Mouse (Mus musculus) CH12.LX (cell line): ENCODE measurements around the gene March7. TPM values are rescaled to one million over a fixed set of nuclear protein-coding genes. Genes with fewer than 3 reads are reported as not detected.

Experiments
- DNase-seq: peaks from one replicate; pipeline ENCODE4 v3.0.0-alpha.2; 2013; ENCODE audit errors: extremely low read depth
- H3K27ac ChIP-seq: 2 replicates; pipeline ENCODE4 v1.5.1; 2012; ENCODE audit warnings: low read depth, mild to moderate bottlenecking, control low read depth, moderate library complexity; ENCODE audit not compliant: insufficient read depth
- H3K27me3 ChIP-seq: replicated peaks from 2 replicates; pipeline ENCODE3; 2012; ENCODE audit warnings: inconsistent platforms
- H3K36me3 ChIP-seq, 2 experiments: replicated peaks in 1 of 2; 2 replicates each; pipeline versions ENCODE3 to v1.6.1; 2012; ENCODE audit warnings: inconsistent platforms in 1 of 2, low read length in 1 of 2, mild to moderate bottlenecking in 1 of 2, mixed read lengths in 1 of 2, moderate library complexity in 1 of 2; ENCODE audit not compliant: control insufficient read depth in 1 of 2, insufficient read depth in 1 of 2
- H3K4me1 ChIP-seq, 2 experiments: 2 replicates each; pipeline ENCODE4 v1.6.1; 2012; ENCODE audit warnings: inconsistent platforms in 1 of 2, moderate library complexity in 1 of 2; ENCODE audit not compliant: insufficient read depth in 2 of 2, control insufficient read depth in 1 of 2
- H3K4me2 ChIP-seq: 2 replicates; pipeline ENCODE4 v1.6.1; 2012; ENCODE audit warnings: low read depth, mild to moderate bottlenecking, control low read depth; ENCODE audit not compliant: poor library complexity, insufficient read depth, severe bottlenecking
- H3K4me3 ChIP-seq, 3 experiments: fragments of 150-350 bp in 1 of 3; sonication (generic) in 1 of 3; replicated peaks in 1 of 3; 2 replicates each; pipeline versions ENCODE3 to v1.5.1; 2011 to 2012; ENCODE audit warnings: low read depth in 2 of 3, low read length in 2 of 3, mild to moderate bottlenecking in 2 of 3, moderate library complexity in 2 of 3, control low read depth in 1 of 3, improper control_type of control experiment in 1 of 3, inconsistent platforms in 1 of 3, mixed read lengths in 1 of 3; ENCODE audit not compliant: poor library complexity in 1 of 3
- H3K79me2 ChIP-seq: replicated peaks from 2 replicates; pipeline ENCODE4 v1.6.1; 2012; ENCODE audit warnings: mild to moderate bottlenecking, moderate library complexity; ENCODE audit not compliant: control insufficient read depth, poor library complexity, insufficient read depth, severe bottlenecking; ENCODE audit errors: extremely low read depth
- H3K9ac ChIP-seq: 2 replicates; pipeline ENCODE4 v1.6.1; 2012; ENCODE audit warnings: low read depth, mild to moderate bottlenecking, control low read depth, moderate library complexity; ENCODE audit not compliant: insufficient read depth
- H3K9me3 ChIP-seq: replicated peaks from 2 replicates; pipeline ENCODE3; 2012; ENCODE audit warnings: low read length, inconsistent platforms, mixed read lengths
- BHLHE40 ChIP-seq: IDR thresholded peaks from 2 replicates; pipeline ENCODE4 v1.6.1; 2011; ENCODE audit warnings: mild to moderate bottlenecking, low read depth, low read length, improper control_type of control experiment
- CHD1 ChIP-seq: IDR thresholded peaks from 2 replicates; pipeline ENCODE4 v1.6.1; 2012; ENCODE audit warnings: low read depth, low read length, improper control_type of control experiment, inconsistent platforms
- CHD2 ChIP-seq: IDR thresholded peaks from 2 replicates; pipeline ENCODE4 v1.6.1; 2011; ENCODE audit warnings: low read length, improper control_type of control experiment
- CTCF ChIP-seq, 2 experiments: IDR thresholded peaks in 1 of 2; conservative IDR thresholded peaks in 1 of 2; 2 replicates each; pipeline ENCODE4 v1.5.1; 2011 to 2012; ENCODE audit warnings: low read depth in 2 of 2, low read length in 2 of 2, improper control_type of control experiment in 1 of 2, inconsistent platforms in 1 of 2, mild to moderate bottlenecking in 1 of 2, moderate library complexity in 1 of 2
- E2F4 ChIP-seq: IDR thresholded peaks from 2 replicates; pipeline ENCODE4 v1.6.1; 2011; ENCODE audit warnings: low read depth, low read length, improper control_type of control experiment; ENCODE audit not compliant: insufficient replicate concordance
- ELF1 ChIP-seq: IDR thresholded peaks from 2 replicates; pipeline ENCODE4 v1.6.1; 2014; ENCODE audit warnings: low read depth, mild to moderate bottlenecking, inconsistent platforms, low read length, improper control_type of control experiment
- EP300 ChIP-seq: IDR thresholded peaks from 2 replicates; pipeline ENCODE4 v1.6.1; 2011; ENCODE audit warnings: low read length, improper control_type of control experiment
- ETS1 ChIP-seq: conservative IDR thresholded peaks from 2 replicates; pipeline ENCODE4 v1.6.1; 2012; ENCODE audit warnings: low read depth, mild to moderate bottlenecking, inconsistent platforms, low read length, improper control_type of control experiment, moderate library complexity
- GABPA ChIP-seq: IDR thresholded peaks from 2 replicates; pipeline ENCODE4 v1.6.1; 2012; ENCODE audit warnings: low read depth, low read length, improper control_type of control experiment, inconsistent platforms; ENCODE audit not compliant: insufficient replicate concordance
- HCFC1 ChIP-seq: IDR thresholded peaks from 2 replicates; pipeline ENCODE4 v1.6.1; 2012; ENCODE audit warnings: low read depth, mild to moderate bottlenecking, inconsistent platforms, low read length, improper control_type of control experiment
- IRF4 ChIP-seq: IDR thresholded peaks from 2 replicates; pipeline ENCODE4 v1.6.1; 2014; ENCODE audit warnings: low read depth, mild to moderate bottlenecking, inconsistent platforms, low read length, improper control_type of control experiment
- JUN ChIP-seq: IDR thresholded peaks from 2 replicates; pipeline ENCODE4 v1.6.1; 2011; ENCODE audit warnings: low read depth, mild to moderate bottlenecking, low read length, improper control_type of control experiment, moderate library complexity; ENCODE audit not compliant: insufficient read depth
- JUND ChIP-seq: conservative IDR thresholded peaks from 2 replicates; pipeline ENCODE4 v1.6.1; 2011; ENCODE audit warnings: low read depth, low read length, improper control_type of control experiment
- KAT2A ChIP-seq: IDR thresholded peaks from 2 replicates; pipeline ENCODE4 v1.6.1; 2012; ENCODE audit warnings: low read length, improper control_type of control experiment, inconsistent platforms; ENCODE audit not compliant: insufficient replicate concordance
- MAFK ChIP-seq: IDR thresholded peaks from 2 replicates; pipeline ENCODE4 v1.6.1; 2011; ENCODE audit warnings: low read length, improper control_type of control experiment; ENCODE audit not compliant: insufficient replicate concordance
- MAX ChIP-seq: IDR thresholded peaks from 2 replicates; pipeline ENCODE4 v1.6.1; 2011; ENCODE audit warnings: low read length, improper control_type of control experiment
- MAZ ChIP-seq: IDR thresholded peaks from 2 replicates; pipeline ENCODE4 v1.6.1; 2012; ENCODE audit warnings: low read depth, mild to moderate bottlenecking, inconsistent platforms, low read length, improper control_type of control experiment, moderate library complexity
- MEF2A ChIP-seq: IDR thresholded peaks from 2 replicates; pipeline ENCODE4 v1.6.1; 2014; ENCODE audit warnings: low read depth, mild to moderate bottlenecking, inconsistent platforms, low read length, improper control_type of control experiment, borderline replicate concordance
- MXI1 ChIP-seq: IDR thresholded peaks from 2 replicates; pipeline ENCODE4 v1.6.1; 2011; ENCODE audit warnings: mild to moderate bottlenecking, low read depth, low read length, improper control_type of control experiment
- MYC ChIP-seq: IDR thresholded peaks from 2 replicates; pipeline ENCODE4 v1.6.1; 2011; ENCODE audit warnings: low read depth, mild to moderate bottlenecking, improper control_type of control experiment, low read length
- NELFE ChIP-seq: IDR thresholded peaks from 2 replicates; pipeline ENCODE4 v1.6.1; 2011; ENCODE audit warnings: low read depth, low read length, improper control_type of control experiment
- PAX5 ChIP-seq: IDR thresholded peaks from 2 replicates; pipeline ENCODE4 v1.6.1; 2012; ENCODE audit warnings: low read length, inconsistent platforms, mixed read lengths
- POLR2A ChIP-seq: IDR thresholded peaks from 2 replicates; pipeline ENCODE4 v1.6.1; 2011; ENCODE audit warnings: low read depth, mild to moderate bottlenecking, improper control_type of control experiment, low read length
- POLR2AphosphoS2 ChIP-seq: IDR thresholded peaks from 2 replicates; pipeline ENCODE4 v1.6.1; 2011; ENCODE audit warnings: low read depth, low read length, improper control_type of control experiment
- RAD21 ChIP-seq: IDR thresholded peaks from 2 replicates; pipeline ENCODE4 v1.6.1; 2011; ENCODE audit warnings: low read depth, mild to moderate bottlenecking, low read length, improper control_type of control experiment, moderate library complexity
- RCOR1 ChIP-seq: conservative IDR thresholded peaks from 2 replicates; pipeline ENCODE4 v1.6.1; 2012; ENCODE audit warnings: low read depth, mild to moderate bottlenecking, inconsistent platforms, low read length, improper control_type of control experiment
- SIN3A ChIP-seq: IDR thresholded peaks from 2 replicates; pipeline ENCODE4 v1.6.1; 2012; ENCODE audit warnings: low read length, improper control_type of control experiment, inconsistent platforms
- SMC3 ChIP-seq: IDR thresholded peaks from 2 replicates; pipeline ENCODE4 v1.6.1; 2011; ENCODE audit warnings: low read depth, low read length, improper control_type of control experiment
- TBP ChIP-seq: conservative IDR thresholded peaks from 2 replicates; pipeline ENCODE4 v1.6.1; 2011; ENCODE audit warnings: low read depth, low read length, improper control_type of control experiment
- TCF12 ChIP-seq: IDR thresholded peaks from 2 replicates; pipeline ENCODE4 v1.6.1; 2014; ENCODE audit warnings: low read depth, mild to moderate bottlenecking, inconsistent platforms, low read length, improper control_type of control experiment
- UBTF ChIP-seq: IDR thresholded peaks from 2 replicates; pipeline ENCODE4 v1.6.1; 2012; ENCODE audit warnings: low read depth, mild to moderate bottlenecking, inconsistent platforms, low read length, improper control_type of control experiment, moderate library complexity
- USF1 ChIP-seq: IDR thresholded peaks from 2 replicates; pipeline ENCODE4 v1.6.1; 2014; ENCODE audit warnings: low read depth, mild to moderate bottlenecking, inconsistent platforms, low read length, improper control_type of control experiment
- USF2 ChIP-seq: conservative IDR thresholded peaks from 2 replicates; pipeline ENCODE4 v1.6.1; 2011; ENCODE audit warnings: low read depth, low read length, improper control_type of control experiment
- ZC3H11A ChIP-seq: IDR thresholded peaks from 2 replicates; pipeline ENCODE4 v1.6.1; 2012; ENCODE audit warnings: low read depth, mild to moderate bottlenecking, inconsistent platforms, low read length, improper control_type of control experiment
- ZKSCAN1 ChIP-seq: IDR thresholded peaks from 2 replicates; pipeline ENCODE4 v1.6.1; 2012; ENCODE audit warnings: low read depth, inconsistent platforms, low read length, improper control_type of control experiment, borderline replicate concordance
- ZMIZ1 ChIP-seq: IDR thresholded peaks from 2 replicates; pipeline ENCODE4 v1.6.1; 2012; ENCODE audit warnings: low read depth, mild to moderate bottlenecking, inconsistent platforms, low read length, improper control_type of control experiment
- ZNF384 ChIP-seq: IDR thresholded peaks from 2 replicates; pipeline ENCODE4 v1.6.1; 2012; ENCODE audit warnings: low read depth, low read length, improper control_type of control experiment, inconsistent platforms
- dilution Hi-C: fragments of 300-500 bp; cut with MboI; formaldehyde crosslinking; loops from 2 replicates; pipeline ENCODE4 v1.14.3; 2020; ENCODE audit warnings: low sequenced_read_pairs; ENCODE audit not compliant: extremely low pct_unique_long_range_greater_than_20kb, extremely low pct_ligation_motif_present
- in situ Hi-C: fragments of 300-500 bp; cut with MboI; formaldehyde crosslinking; loops from 3 replicates; pipeline ENCODE4 v1.14.3; 2019; ENCODE audit warnings: low sequenced_read_pairs, low pct_ligation_motif_present, low pct_unique_long_range_greater_than_20kb, mixed read lengths
- polyA plus RNA-seq: library from polyadenylated mRNA; unstranded; fragments of >175 nt; gene quantifications from 2 replicates; pipeline ENCODE4 v1.2.1, GENCODE M21; 2012; ENCODE audit warnings: low read depth; ENCODE audit not compliant: insufficient read length
- total RNA-seq, 2 experiments: library from RNA; depleted of rRNA; stranded (reverse); fragments of 300-350 nt in 1 of 2; fragments of >200 nt in 1 of 2; gene quantifications; 2 replicates each; pipeline ENCODE4 v1.2.3; 2012 to 2014

March7 gene
- total RNA-seq (2012; rRNA removed) (40.0 and 44.5 TPM in 2 replicates), total RNA-seq (2014; rRNA removed) (121 and 149 TPM in 2 replicates), polyA plus RNA-seq (52.1 and 53.7 TPM in 2 replicates)

DNA sequence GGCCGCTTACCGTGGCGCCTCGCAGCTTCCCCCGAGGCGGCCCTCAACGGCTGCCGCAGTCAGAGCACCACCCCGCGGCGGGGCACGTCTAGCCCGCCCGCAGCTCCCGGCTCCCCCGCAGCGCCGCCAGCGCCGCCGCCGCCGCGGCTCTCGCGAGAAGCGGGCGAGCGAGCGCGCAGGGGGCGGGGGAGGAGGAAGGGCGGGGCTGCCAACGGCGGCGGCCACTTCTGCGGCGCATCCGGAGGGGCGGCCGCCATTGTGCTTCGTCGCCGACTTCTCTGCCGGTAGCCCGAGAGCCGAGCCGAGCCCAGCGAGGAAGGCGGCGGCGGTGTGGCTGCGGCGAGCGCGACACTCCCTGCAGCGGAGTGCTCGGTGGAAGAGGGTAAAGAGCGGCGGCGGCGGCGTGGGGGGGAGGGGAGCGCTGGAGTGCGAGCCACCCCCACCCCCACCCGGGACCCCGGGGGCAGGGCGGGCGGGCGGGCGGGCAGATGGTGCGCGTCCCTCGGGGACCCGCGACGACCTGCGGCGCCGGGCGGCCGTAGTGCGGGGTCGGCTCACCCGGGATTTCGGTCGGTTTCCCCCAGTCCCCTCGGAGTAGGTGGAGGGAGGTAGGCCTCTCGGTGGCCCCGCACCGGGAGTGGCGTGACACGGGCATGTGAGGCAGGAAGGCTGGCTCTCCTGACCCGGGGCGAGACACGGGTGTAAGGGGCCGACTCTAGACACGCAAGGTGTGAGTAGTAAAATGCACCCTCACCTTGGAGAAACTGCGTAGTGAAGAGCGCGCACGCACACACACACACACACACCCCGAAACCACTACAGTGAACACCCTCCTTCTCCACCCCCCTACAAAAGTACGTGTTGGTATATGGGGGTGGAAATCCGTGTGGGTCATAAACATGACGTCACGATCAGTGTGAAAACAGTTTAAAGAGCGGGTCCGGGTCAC, at the start of gene March7, which contains the start of gene Baz2b:
TSS of gene March7 (plus strand) at position 185 of the 949 bp plus-strand sequence.
TSS of gene Baz2b (minus strand) at position 137 of the 949 bp plus-strand sequence.
- peak; percentile 81 for DNase-seq
- Histone ChIP-seq H3K36me3 (peaks cover 13 to 36% of the 10 kb centered on the region in 2 experiments), H3K79me2 (peaks cover 50% of the 10 kb centered on the region), H3K4me3 (peak within 1 kb of the TSS; percentile 74 to 94 (median 74)), H3K9ac (peak within 1 kb of the TSS; percentile 96), H3K27ac (peak within 1 kb of the TSS; percentile 79), H3K4me2 (peak within 1 kb of the TSS; percentile 100), H3K4me1 (peaks cover 14 to 47% of the 10 kb centered on the region in 2 experiments), H3K9me3 (no peaks in the 10 kb centered on the region), H3K27me3 (no peaks in the 10 kb centered on the region)
- in situ Hi-C loops (no loop called here), dilution Hi-C loops (no loop called here)
- no peak for TF ChIP-seq ZC3H11A
- no peak for TF ChIP-seq JUN
- TF ChIP-seq SIN3A: peak; percentile 34
- no peak for TF ChIP-seq RCOR1
- no peak for TF ChIP-seq USF1
- no peak for TF ChIP-seq CHD1
- TF ChIP-seq ETS1: no peak
- TF ChIP-seq PAX5: no peak
- TF ChIP-seq ZNF384: no peak
- TF ChIP-seq SMC3: peak; percentile 20; the same call in 1 of the 2 replicates
- peak; percentile 99 for TF ChIP-seq CHD2
- peak; percentile 48; the same call in 1 of the 2 replicates for TF ChIP-seq MAZ
- no peak for TF ChIP-seq JUND
- no peak for TF ChIP-seq ZKSCAN1
- TF ChIP-seq GABPA: no peak
- 0 out of 2 replicates have a peak, but pooled peaks have one; percentile 17 for TF ChIP-seq IRF4
- no peak; the same call in 1 of the 2 replicates for TF ChIP-seq MEF2A
- peak; percentile 60 for TF ChIP-seq ELF1
- no peak for TF ChIP-seq MAFK
- TF ChIP-seq POLR2A: peak; percentile 75
- TF ChIP-seq HCFC1: peak; percentile 37; the same call in 1 of the 2 replicates
- TF ChIP-seq EP300: no peak
- no peak for TF ChIP-seq KAT2A
- TF ChIP-seq MAX: no peak
- peak; percentile 77 for TF ChIP-seq MXI1
- TF ChIP-seq USF2: no peak
- peak; percentile 14; the same call in 1 of the 2 replicates for TF ChIP-seq BHLHE40
- peak in 1 of 2 experiments; percentile 50; a peak in 2 of 4 replicates for TF ChIP-seq CTCF (conservative IDR thresholded peaks at IDR 0.05 in 1 of 2, IDR thresholded peaks at IDR 0.05 in 1 of 2; ENCODE audit: low read depth in 2 of 2, low read length in 2 of 2)
- no peak for TF ChIP-seq TBP
- TF ChIP-seq NELFE: peak; percentile 80
- TF ChIP-seq RAD21: peak; percentile 41
- TF ChIP-seq UBTF: peak; percentile 39; the same call in 1 of the 2 replicates
- TF ChIP-seq MYC: no peak
- TF ChIP-seq E2F4: no peak
- peak; percentile 85 for TF ChIP-seq ZMIZ1
- no peak for TF ChIP-seq POLR2AphosphoS2
- TF ChIP-seq TCF12: peak; percentile 66
